ENCODE assay signal across 10 mouse cellular contexts in the genomic region with DNA sequence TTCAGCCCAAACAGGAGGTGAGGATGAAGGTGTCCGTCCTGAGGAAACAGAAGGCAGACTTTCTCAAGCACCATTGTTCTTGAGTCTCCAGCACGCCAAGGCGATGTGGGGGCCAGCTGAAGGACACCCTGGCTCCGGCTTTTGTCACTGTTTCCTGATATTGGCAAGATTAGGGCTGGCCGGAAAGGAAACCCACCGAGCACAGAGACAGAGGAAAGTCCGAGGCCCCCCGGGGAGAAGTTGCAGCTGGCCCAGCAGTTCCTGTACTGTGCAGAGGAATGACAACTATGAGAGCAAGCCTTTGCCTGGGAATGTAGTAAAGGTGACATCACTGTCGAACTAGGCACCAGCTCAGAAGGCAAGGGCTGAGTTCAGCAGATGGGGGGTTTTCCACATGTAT. TPM values are rescaled to one million over a fixed set of nuclear protein-coding genes. Genes with fewer than 3 reads are reported as not detected.
DNase-seq lines count a peak whose midpoint lies in the region; ATAC-seq lines count a peak whose summit lies in the region.
"Had no signal": no experiment of that assay in that cellular context is flagged by ENCODE, and none has a peak within 500 bp of the region (broad histone marks: within the 10 kb centered on the region; RNA-seq: fewer than 3 reads in every experiment).

No protein-coding gene starts in this region.

- H3K9me3 ChIP-seq in stomach, embryonic 15.5 days: no peaks in the 10 kb centered on the region
- no peaks in the 10 kb centered on the region for H3K9me3 ChIP-seq in midbrain, embryonic 13.5 days
- H3K9me3 ChIP-seq: liver, embryonic 15.5 days had no signal

- H3K9ac ChIP-seq in stomach, embryonic 15.5 days: no peak overlapping the region
- no peak overlapping the region for H3K9ac ChIP-seq in midbrain, embryonic 13.5 days (replicated peaks)
- H3K9ac ChIP-seq: liver, embryonic 15.5 days had no signal

- H3K27me3 ChIP-seq in stomach, embryonic 15.5 days (replicated peaks): no peaks in the 10 kb centered on the region
- no peaks in the 10 kb centered on the region for H3K27me3 ChIP-seq in midbrain, embryonic 13.5 days
- H3K27me3 ChIP-seq: liver, embryonic 15.5 days had no signal

- H3K4me2 ChIP-seq in stomach, embryonic 15.5 days: no peak overlapping the region
- H3K4me2 ChIP-seq in midbrain, embryonic 13.5 days (replicated peaks): no peak overlapping the region
- H3K4me2 ChIP-seq: liver, embryonic 15.5 days had no signal

- no peak overlapping the region for H3K27ac ChIP-seq in stomach, embryonic 15.5 days
- no peak overlapping the region for H3K27ac ChIP-seq in midbrain, embryonic 13.5 days
- H3K27ac ChIP-seq: liver, embryonic 15.5 days had no signal

- peak; percentile 38 for DNase-seq in embryo, embryonic 10 days (ENCODE audit: low spot score)
- no peak for DNase-seq in embryo, embryonic 10.5 days (ENCODE audit: low spot score)
- DNase-seq in testis, postnatal 10 days (ENCODE audit: low spot score): peak; percentile 44
- no peak for DNase-seq in testis, postnatal 14 days (ENCODE audit: low spot score)
- DNase-seq in kidney, adult 18-20 months: peak; percentile 27
- no peak for DNase-seq in urinary bladder, postnatal 36 days (ENCODE audit: low spot score in 2 of 2)
- DNase-seq: right cerebral cortex, adult 18-20 months had no signal

- H3K36me3 ChIP-seq in stomach, embryonic 15.5 days: no peaks in the 10 kb centered on the region
- H3K36me3 ChIP-seq in midbrain, embryonic 13.5 days: no peaks in the 10 kb centered on the region
- H3K36me3 ChIP-seq: liver, embryonic 15.5 days had no signal

- WGBS in stomach, embryonic 15.5 days: 33% methylated on average over 9 of the region's 9 CpGs
- WGBS in midbrain, embryonic 13.5 days: 45% methylated on average over 9 of the region's 9 CpGs

- no peaks in the 10 kb centered on the region for H3K4me1 ChIP-seq in stomach, embryonic 15.5 days
- no peaks in the 10 kb centered on the region for H3K4me1 ChIP-seq in midbrain, embryonic 13.5 days (replicated peaks)
- H3K4me1 ChIP-seq: liver, embryonic 15.5 days had no signal

- no peak overlapping the region for H3K4me3 ChIP-seq in stomach, embryonic 15.5 days (replicated peaks)
- H3K4me3 ChIP-seq in midbrain, embryonic 13.5 days (replicated peaks): no peak overlapping the region
- H3K4me3 ChIP-seq: liver, embryonic 15.5 days had no signal

- peak; percentile 45; the same call in 1 of the 2 replicates for ATAC-seq in stomach, embryonic 15.5 days (ENCODE audit: insufficient read depth, low FRiP score, low read depth)
- no peak for ATAC-seq in midbrain, embryonic 13.5 days

RNA-seq across cellular contexts. Expression of a gene that starts 30.2 kb away (rescaled TPM):
- 40.6 and 47.4 TPM in 2 replicates for polyA plus RNA-seq in stomach, embryonic 15.5 days (2015; fragmentation: Nextera tagmentation; extraction: Ambion mirVana)
- polyA plus RNA-seq in midbrain, embryonic 13.5 days (2015; fragmentation: Nextera tagmentation; extraction: Ambion mirVana): 8.7 and 9.2 TPM in 2 replicates

RNA-seq across cellular contexts. Expression of a gene that starts 49.2 kb away (rescaled TPM):
- polyA plus RNA-seq in stomach, embryonic 15.5 days (2015; fragmentation: Nextera tagmentation; extraction: Ambion mirVana): 10.9 and 11.7 TPM in 2 replicates
- polyA plus RNA-seq in midbrain, embryonic 13.5 days (2015; fragmentation: Nextera tagmentation; extraction: Ambion mirVana): 28.0 and 29.6 TPM in 2 replicates

Comparison
In these comparisons a context has a peak if more than half of its experiments do, and no peak if none do; other contexts are left out.
1. DNase-seq: peak in embryo, embryonic 10 days (single experiment), testis, postnatal 10 days (single experiment) and kidney, adult 18-20 months (single experiment); none in embryo, embryonic 10.5 days (single experiment), testis, postnatal 14 days (single experiment) and urinary bladder, postnatal 36 days (0 of 2).